Mouse (Mus musculus) lung, adult 2 months (tissue): ENCODE results near the gene Micu2. TPM values are rescaled to one million over a fixed set of nuclear protein-coding genes. Genes with fewer than 3 reads are reported as not detected.

Source experiments
- DNase-seq: peaks from one replicate; pipeline ENCODE4 v3.0.0; 2022
- H3K4me1 ChIP-seq: fragments of 200-500 bp; 2 replicates; pipeline ENCODE4 v1.6.1; 2011; ENCODE audit warnings: low read length; ENCODE audit not compliant: control insufficient read depth, insufficient read depth
- H3K4me3 ChIP-seq: fragments of 200-500 bp; replicated peaks from 2 replicates; pipeline ENCODE3; 2011; ENCODE audit warnings: low read depth, mild to moderate bottlenecking, control low read depth, low read length; ENCODE audit errors: extremely low read depth
- CTCF ChIP-seq: fragments of 200-500 bp; IDR thresholded peaks from 2 replicates; pipeline ENCODE4 v1.5.1; 2011; ENCODE audit warnings: mild to moderate bottlenecking, low read length, control low read depth; ENCODE audit not compliant: insufficient read depth
- POLR2A ChIP-seq: fragments of 200-500 bp; IDR thresholded peaks from 2 replicates; pipeline ENCODE4 v1.6.1; 2011; ENCODE audit warnings: low read depth, mild to moderate bottlenecking, control low read depth, low read length, borderline replicate concordance; ENCODE audit errors: extremely low read depth
- WGBS: fragments of 180-500 bp; shearing (Covaris S2); methylation state at CpG from one replicate; pipeline ENCODE4 v1.1.7; 2018; 5-methylcytosine and 5-hydroxymethylcytosine counted together
- polyA plus RNA-seq: library from polyadenylated mRNA; depleted of rRNA; stranded (reverse); fragments of >200 nt; gene quantifications from 2 replicates; pipeline ENCODE4 v1.2.3, GENCODE M21; 2012

The Micu2 gene
- polyA plus RNA-seq, 1 experiment: 17.8 TPM

GRCm38 (mm10) chr14:57894346-57894745, 104.7 kb downstream of the Micu2 start:
- H3K4me1 ChIP-seq: no peaks in the 10 kb centered on the region
- DNase-seq: no peak
- no peak overlapping the region for H3K4me3 ChIP-seq
- TF ChIP-seq CTCF (no peak), POLR2A (no peak)
- WGBS: 73% methylated on average over 2 of the region's 2 CpGs

GRCm38 (mm10) chr14:57892961-57893360, 106.1 kb downstream of the Micu2 start:
- no peak for DNase-seq
- TF ChIP-seq POLR2A (no peak), CTCF (no peak)
- Histone ChIP-seq H3K4me1 (peaks cover 2% of the 10 kb centered on the region; the same call in 1 of the 2 replicates), H3K4me3 (no peak overlapping the region)
- 90% methylated on average over 1 of the region's 1 CpGs for WGBS

- peak; percentile 91 for TF ChIP-seq POLR2A
- no peak for TF ChIP-seq CTCF
- H3K4me1 ChIP-seq: peaks cover 4% of the 10 kb centered on the region
- peak; percentile 94 for DNase-seq
- WGBS: 4% methylated on average over 55 of the region's 65 CpGs
- H3K4me3 ChIP-seq: peak within 1 kb of the TSS; percentile 96
These were observed 108.8 kb downstream of the Micu2 start, which contains the start of gene Zdhhc20 for GRCm38 (mm10) chr14:57890011-57890842. Gene Zdhhc20, minus strand, starts transcription at chr14:57890276.

GRCm38 (mm10) chr14:57889541-57890010, 109.5 kb downstream of the Micu2 start:
- DNase-seq: no peak
- Histone ChIP-seq H3K4me1 (peaks cover 4% of the 10 kb centered on the region), H3K4me3 (peak overlapping the region; percentile 96)
- TF ChIP-seq CTCF: no peak
- no peak for TF ChIP-seq POLR2A
- WGBS: under 1% methylated on average over 37 of the region's 37 CpGs

GRCm38 (mm10) chr14:57887171-57887570, 111.9 kb downstream of the Micu2 start:
- 18% methylated on average over 8 of the region's 8 CpGs for WGBS
- TF ChIP-seq POLR2A (no peak), CTCF (no peak)
- no peak overlapping the region for H3K4me3 ChIP-seq
- DNase-seq: no peak
- H3K4me1 ChIP-seq: peaks cover 16% of the 10 kb centered on the region

GRCm38 (mm10) chr14:57886032-57886431, 113.0 kb downstream of the Micu2 start:
- WGBS: 36% methylated on average over 2 of the region's 2 CpGs
- no peak overlapping the region for H3K4me3 ChIP-seq
- no peak for DNase-seq
- peaks cover 24% of the 10 kb centered on the region for H3K4me1 ChIP-seq
- TF ChIP-seq POLR2A (no peak), CTCF (no peak)

- Histone ChIP-seq H3K4me3 (no peak overlapping the region), H3K4me1 (peaks cover 27% of the 10 kb centered on the region)
- no peak for DNase-seq
- WGBS: 56% methylated on average over 3 of the region's 3 CpGs
- TF ChIP-seq POLR2A (no peak), CTCF (no peak)
These were observed 115.7 kb downstream of the Micu2 start for GRCm38 (mm10) chr14:57883341-57883740.

- TF ChIP-seq POLR2A: no peak
- no peak for TF ChIP-seq CTCF
- WGBS: 31% methylated on average over 4 of the region's 4 CpGs
- Histone ChIP-seq H3K4me1 (peaks cover 25% of the 10 kb centered on the region), H3K4me3 (no peak overlapping the region)
- DNase-seq: no peak
These were observed 116.3 kb downstream of the Micu2 start for GRCm38 (mm10) chr14:57882720-57883119.

GRCm38 (mm10) chr14:57881793-57882192, 117.3 kb downstream of the Micu2 start:
- Histone ChIP-seq H3K4me1 (peaks cover 25% of the 10 kb centered on the region), H3K4me3 (no peak overlapping the region)
- DNase-seq: peak; percentile 46
- TF ChIP-seq CTCF: peak; percentile 47; the same call in 1 of the 2 replicates
- TF ChIP-seq POLR2A: no peak
- 23% methylated on average over 4 of the region's 4 CpGs for WGBS

GRCm38 (mm10) chr14:57881074-57881473, 118.0 kb downstream of the Micu2 start:
- Histone ChIP-seq H3K4me1 (peaks cover 25% of the 10 kb centered on the region), H3K4me3 (no peak overlapping the region)
- TF ChIP-seq POLR2A: no peak
- no peak for DNase-seq
